Mouse (Mus musculus) MEL (cell line): ENCODE results near the gene Mdga1.

Source experiments
- CTCF ChIP-seq, 3 experiments: IDR thresholded peaks in 2 of 3; conservative IDR thresholded peaks in 1 of 3; 2 replicates each; pipeline ENCODE4 v1.5.1; 2011 to 2012; ENCODE audit warnings: low read length in 3 of 3, low read depth in 2 of 3, mild to moderate bottlenecking in 2 of 3, improper control_type of control experiment in 1 of 3, inconsistent platforms in 1 of 3, mixed read lengths in 1 of 3, moderate library complexity in 1 of 3; ENCODE audit not compliant: control insufficient read depth in 1 of 3, insufficient read depth in 1 of 3, poor library complexity in 1 of 3, severe bottlenecking in 1 of 3
- HCFC1 ChIP-seq: IDR thresholded peaks from 2 replicates; pipeline ENCODE4 v1.6.1; 2012; ENCODE audit warnings: low read depth, mild to moderate bottlenecking, inconsistent platforms, low read length, improper control_type of control experiment, moderate library complexity
- POLR2A ChIP-seq, 2 experiments: IDR thresholded peaks; 2 replicates each; pipeline ENCODE4 v1.6.1; 2011 to 2012; ENCODE audit warnings: low read length in 2 of 2, mild to moderate bottlenecking in 2 of 2, control low read depth in 1 of 2, improper control_type of control experiment in 1 of 2, low read depth in 1 of 2, moderate library complexity in 1 of 2; ENCODE audit not compliant: control insufficient read depth in 1 of 2, insufficient read depth in 1 of 2, poor library complexity in 1 of 2
- POLR2AphosphoS2 ChIP-seq: IDR thresholded peaks from 2 replicates; pipeline ENCODE4 v1.6.1; 2011; ENCODE audit warnings: low read length, improper control_type of control experiment
- ZNF384 ChIP-seq: IDR thresholded peaks from 2 replicates; pipeline ENCODE4 v1.6.1; 2012; ENCODE audit warnings: low read depth, mild to moderate bottlenecking, inconsistent platforms, low read length, improper control_type of control experiment

DNA sequence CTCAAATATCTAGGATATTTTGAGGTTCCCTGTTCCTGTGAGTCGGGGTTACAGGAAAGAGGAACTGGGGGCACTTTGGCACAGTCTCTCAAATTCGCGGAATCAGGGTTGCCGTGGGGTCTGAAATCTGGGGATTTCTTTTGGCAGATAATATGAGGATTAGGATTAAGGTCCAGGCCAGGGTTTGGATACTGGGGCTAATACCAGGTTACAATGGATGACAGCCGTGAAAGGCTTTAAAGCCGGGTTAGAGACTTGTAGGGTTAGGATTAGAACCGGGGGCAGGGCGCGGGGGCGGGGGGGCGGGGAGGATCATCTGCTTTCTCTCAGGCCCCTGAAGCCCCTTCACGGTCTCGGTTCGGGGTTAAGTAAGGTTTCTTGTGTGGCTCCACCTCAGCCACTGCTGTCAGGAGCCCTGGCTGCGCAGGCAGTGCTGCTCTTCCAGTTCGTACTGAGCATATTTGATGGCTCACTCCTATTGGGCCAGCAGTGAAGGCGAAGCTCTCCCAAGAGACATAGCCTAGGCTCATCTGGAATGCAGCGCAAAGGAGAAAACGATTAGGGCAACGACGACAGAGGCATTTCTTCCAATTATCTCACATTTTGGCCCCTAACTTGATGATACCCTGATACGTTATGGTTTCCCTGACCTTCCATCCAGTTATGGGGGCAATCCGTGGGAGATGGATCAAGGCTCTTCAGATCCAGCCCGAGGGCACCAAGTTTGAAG lies 28.8 kb upstream of the Mdga1 start:
- no peak for TF ChIP-seq ZNF384
- TF ChIP-seq HCFC1, result no peak
- no peak for TF ChIP-seq POLR2A (IDR thresholded peaks at IDR 0.05; ENCODE audit: control insufficient read depth in 1 of 2, insufficient read depth in 1 of 2, low read depth in 1 of 2, low read length in 2 of 2, poor library complexity in 1 of 2)
- no peak for TF ChIP-seq POLR2AphosphoS2
- no peak for TF ChIP-seq CTCF (IDR thresholded peaks at IDR 0.05 in 2 of 3, conservative IDR thresholded peaks at IDR 0.05 in 1 of 3; ENCODE audit: control insufficient read depth in 1 of 3, insufficient read depth in 1 of 3, low read depth in 2 of 3, low read length in 3 of 3, poor library complexity in 1 of 3, severe bottlenecking in 1 of 3)
